Mouse (Mus musculus): ENCODE results near the gene Lyst.

The Lyst gene

DNA sequence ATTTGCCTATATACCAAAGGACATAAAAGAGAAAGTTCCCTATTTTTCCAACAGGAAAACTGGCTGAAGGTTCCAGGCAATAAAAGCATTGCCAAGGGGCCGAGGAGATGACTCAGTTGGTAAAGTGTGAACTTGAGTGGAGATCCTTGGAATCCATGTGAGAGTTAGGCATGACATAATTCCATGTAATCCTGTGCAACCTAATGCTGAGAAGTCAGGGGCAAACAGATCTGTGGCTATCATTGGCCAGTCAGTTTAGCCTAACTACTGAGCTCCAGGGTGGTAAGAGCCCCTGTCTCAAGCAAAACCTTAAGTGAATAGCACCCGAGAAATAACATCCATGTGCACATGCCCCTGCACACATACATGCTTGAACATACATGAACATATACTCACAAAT is 17.3 kb upstream of the Lyst start:
- ATAC-seq (ENCODE audit: insufficient number of reproducible peaks, low FRiP score, low TSS enrichment): no peak

DNA sequence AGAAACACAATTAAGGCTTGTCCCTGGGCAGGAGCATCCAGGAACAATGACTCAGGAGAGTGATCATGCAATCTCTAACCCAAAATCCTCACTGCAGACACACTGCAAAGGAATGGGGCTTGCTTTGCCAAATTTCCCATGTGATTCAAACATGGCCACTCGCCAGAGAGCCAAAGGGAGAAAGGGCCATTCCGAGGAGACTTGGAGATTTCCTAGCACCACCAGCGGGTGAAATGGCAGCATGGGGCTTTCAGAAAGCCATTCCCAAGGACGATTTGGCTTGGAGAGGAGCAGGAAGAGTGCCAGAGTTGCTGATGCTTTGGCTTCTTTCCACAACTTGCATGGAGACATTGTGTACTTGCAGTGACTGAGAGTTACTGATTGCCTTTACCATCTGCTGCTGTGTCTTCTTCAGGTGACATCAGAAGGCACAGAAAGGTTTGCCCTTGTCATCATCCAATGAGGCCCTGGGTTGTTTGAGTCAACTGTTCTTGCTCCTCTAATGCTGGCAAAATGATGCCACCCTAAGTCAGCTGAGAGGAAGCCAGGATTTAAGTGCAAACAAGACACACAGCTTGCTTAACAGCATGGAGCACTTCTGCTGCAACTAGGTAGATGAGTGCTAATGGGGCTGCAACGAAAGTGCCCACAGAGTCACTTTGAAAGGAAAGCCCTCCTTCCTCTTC is 16.5 kb upstream of the Lyst start:
- peak; percentile 77 for ATAC-seq (ENCODE audit: insufficient number of reproducible peaks, low FRiP score, low TSS enrichment)

DNA sequence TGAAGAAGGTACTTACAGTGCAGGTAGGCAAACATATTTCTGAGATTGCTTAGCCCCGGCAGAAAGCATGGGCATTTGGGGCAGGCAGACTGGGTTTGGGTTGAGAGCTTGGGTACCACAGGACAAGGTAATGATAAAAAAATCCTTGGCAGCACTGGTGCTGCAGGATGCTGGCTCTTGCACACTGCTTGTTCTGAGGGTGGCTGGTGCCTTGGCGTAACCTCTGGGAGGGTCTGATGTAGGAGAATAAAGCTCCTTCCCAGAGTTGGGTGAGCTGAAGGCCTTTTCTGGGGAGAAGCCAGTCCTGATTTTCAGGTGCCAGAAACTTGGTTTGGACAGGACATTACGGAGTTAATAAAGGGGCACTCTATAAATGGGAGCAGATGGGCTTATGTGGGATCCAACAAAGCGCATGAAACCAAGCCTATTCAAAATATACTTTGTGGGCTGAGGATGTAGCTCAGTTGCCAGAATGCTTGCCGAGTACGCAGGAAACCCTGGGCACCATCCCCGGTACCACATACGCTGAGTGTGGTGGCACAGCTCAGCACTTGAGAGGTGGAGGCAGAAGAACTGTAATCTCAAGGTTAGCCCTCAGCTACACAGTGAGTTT is 15.8 kb upstream of the Lyst start:
- ATAC-seq (ENCODE audit: insufficient number of reproducible peaks, low FRiP score, low TSS enrichment): peak; percentile 80

DNA sequence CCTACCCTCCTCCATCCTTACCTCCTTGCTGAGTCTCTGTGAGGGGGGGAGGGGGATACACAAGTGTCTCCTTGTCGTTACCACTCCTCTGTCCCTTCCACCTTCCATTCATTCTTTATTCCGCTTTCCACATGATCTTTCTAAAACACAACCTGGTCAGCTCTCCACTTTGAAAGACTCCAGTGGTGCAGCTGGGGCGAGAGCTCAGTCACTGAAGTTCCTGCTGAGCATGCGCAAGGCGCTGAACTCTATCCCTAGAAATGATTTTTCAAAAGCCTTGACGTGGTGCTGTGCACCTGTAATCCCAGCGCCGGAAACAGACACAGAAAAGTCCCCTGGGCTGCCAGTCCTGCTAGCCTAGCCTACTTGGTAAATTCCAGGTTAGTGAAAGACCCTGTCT is 15.1 kb upstream of the Lyst start:
- no peak for ATAC-seq (ENCODE audit: insufficient number of reproducible peaks, low FRiP score, low TSS enrichment)

DNA sequence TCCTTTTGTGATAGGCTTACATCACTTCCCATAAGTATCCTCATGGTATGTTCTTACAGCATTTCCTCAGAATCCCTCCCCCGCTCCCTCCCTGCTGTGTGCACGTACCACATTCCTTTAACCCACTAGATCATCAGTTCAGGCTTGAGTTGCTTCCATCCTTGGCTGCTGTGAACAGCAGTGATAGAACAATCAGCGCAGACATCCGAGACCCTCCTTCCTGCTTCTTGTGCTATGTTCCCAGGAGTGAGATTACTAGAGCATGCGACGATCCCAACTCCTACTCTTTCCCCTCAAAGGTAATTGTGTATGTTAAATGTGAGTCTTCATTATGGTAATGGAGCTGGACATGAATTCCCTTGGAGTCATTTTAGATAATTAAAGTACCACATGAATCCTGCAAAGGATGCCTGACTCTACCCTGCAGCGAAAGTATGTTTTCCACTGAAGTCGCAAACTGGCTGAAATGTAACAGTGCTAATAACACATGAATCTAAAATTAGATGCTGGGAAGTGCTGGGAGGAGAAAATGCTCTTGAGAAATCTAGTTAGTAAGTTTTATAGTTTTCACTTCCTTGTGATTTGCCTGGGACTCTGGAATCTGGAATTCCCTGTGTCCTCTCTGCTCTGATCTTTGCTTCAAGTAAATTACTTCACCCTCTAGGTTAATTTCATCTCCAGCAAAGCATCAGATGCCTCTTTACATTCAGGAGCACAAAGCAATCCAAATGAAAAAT is 13.6 kb upstream of the Lyst start:
- ATAC-seq (ENCODE audit: insufficient number of reproducible peaks, low FRiP score, low TSS enrichment): no peak

DNA sequence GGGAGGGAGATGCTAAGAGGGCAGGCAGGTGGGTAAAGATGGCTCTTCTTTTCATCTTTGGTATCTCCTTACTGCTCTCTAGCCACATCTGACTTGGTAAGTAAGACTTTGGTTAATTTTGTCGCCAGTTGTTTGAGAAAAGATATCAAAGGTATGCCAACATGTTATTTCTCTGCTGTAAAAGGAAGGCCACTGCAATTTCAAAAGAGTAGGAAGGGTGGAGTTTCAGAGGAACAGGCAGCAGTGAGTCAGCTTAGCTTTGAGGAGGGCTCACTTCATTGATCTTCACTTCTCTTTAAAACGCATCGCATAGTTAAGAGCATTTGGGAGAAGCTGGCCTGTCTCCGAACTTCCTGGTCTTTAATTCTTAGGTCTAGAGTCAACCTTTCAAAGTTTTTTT is 8.2 kb upstream of the Lyst start:
- ATAC-seq (ENCODE audit: insufficient number of reproducible peaks, low FRiP score, low TSS enrichment): no peak

DNA sequence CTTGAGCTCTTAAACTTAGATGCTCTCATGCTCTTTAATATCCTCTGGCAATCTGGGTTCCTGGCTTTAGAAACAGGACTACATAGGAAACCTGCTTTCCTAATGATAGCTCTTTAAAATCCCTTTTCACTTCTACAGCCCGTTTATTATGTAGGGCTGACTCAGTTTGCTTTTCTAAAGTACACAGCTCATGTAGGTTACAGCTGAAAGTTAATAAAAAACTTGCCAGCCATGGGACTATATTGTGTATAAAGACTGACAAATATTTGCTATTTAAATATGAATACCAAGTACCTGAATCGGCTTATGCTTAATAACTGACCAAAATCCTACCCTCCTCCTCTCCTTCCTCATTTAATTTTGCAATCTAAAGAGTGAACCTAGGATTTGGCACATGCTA is 6.7 kb upstream of the Lyst start:
- no peak for ATAC-seq (ENCODE audit: insufficient number of reproducible peaks, low FRiP score, low TSS enrichment)

DNA sequence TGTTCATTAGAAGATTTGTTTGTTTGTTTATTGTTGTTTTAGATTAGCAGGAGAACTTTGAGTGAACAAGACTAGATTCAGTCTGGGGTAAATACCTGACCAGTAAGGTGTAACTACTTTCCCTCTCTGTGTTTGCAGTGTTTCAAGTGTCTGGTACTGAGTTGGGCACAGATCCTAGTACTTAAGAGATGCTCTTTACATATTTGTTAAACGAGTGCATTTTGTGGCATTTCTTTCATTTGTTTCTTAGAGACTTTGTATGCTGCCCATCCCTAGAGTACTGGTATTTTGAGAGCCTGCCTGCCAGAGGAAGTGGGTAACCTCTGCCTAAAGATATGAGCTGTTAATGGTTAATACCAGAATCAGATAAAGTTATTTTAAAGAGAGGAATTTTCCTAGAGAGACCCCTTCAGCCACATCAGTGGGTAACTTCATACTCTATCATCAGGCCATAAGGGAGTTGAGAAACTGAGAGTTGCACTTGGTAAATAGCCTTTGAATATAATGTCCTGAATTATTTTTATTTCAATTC is 2.5 kb upstream of the Lyst start:
- no peak for ATAC-seq (ENCODE audit: insufficient number of reproducible peaks, low FRiP score, low TSS enrichment)

DNA sequence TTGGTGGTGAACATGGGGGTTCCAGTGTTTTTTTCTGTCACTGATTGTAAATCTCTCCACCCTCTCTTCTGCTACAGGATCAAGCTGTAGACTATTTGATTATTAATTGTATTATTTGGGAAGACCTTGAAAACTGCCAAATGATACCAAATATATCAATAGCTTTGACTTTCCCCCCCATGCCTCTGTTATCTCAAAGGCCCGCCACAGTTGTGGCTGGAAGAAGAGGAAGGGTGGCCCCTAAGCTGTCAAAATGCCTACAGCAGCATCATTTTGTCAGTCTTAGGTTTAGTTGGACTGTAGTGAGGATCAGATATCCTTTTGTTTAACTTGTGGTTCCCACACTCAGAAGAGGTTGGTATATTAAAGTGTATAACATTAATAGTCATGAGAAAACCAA is 1.7 kb upstream of the Lyst start:
- ATAC-seq (ENCODE audit: insufficient number of reproducible peaks, low FRiP score, low TSS enrichment): no peak

DNA sequence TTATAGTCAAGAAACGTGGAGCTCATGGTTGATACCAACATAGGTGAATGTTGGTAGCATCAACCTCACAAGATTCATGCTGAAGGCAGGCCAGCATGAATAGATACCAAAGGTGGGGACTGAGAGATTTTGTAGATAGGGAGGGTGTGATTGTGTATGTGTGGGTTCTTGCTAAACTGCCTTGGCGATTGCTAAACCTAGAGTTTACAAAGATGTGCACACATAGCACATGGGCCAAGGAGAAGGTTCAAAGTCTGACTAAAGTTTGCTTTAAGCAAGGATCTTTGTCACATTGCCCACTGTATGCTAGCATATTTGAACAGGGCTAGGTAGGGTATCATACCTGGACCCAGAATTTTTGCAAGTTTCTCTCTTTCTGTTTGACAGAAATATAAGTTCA is 1.2 kb upstream of the Lyst start:
- ATAC-seq (ENCODE audit: insufficient number of reproducible peaks, low FRiP score, low TSS enrichment): no peak

DNA sequence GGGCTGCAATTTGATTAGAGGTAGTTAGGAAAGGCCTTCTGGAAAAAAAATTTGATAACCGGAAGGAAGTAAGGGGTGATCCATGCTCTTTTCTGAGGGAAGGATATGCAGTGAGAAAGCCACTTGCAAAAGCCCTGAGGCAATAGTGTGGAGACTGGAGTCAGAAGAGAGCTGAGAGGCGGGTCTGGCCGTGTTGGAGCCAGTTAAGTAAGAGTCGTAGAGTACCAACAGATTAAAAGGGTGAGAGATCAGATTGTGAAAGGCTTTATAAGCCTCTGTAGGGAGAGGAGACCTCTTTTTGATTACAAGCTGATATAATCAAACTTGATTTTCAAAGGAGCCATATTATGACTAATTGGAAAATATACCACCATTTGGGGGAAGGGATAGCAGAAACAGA is 1.7 kb downstream of the Lyst start:
- ATAC-seq (ENCODE audit: insufficient number of reproducible peaks, low FRiP score, low TSS enrichment): no peak

DNA sequence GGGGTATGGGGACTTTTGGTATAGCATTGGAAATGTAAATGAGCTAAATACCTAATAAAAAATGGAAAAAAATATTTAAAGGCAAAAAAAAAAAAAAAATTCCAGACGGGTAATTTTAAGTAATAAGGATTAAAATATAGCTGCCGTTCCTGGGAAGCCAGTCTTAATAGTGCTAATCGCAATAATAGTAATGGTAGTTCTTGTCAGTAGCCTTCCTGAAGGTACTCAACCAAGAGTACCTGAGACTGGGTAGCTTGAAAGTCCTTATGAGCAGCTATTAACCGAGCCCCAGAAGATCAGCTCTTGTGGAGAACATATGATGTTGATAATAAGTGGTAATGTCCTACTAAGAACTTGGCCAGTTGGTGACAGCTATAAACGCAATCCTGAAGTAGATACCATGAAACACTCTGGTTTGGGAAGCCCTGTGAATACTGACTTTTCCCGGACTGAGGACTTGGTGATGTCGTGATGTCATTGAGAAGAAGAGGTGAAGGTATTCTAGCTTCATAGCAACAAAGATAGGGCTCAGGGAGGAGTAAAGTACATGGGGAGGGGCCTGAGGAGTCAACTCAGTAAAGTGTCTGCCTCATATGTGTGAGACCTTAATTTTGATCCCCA is 6.3 kb downstream of the Lyst start:
- no peak for ATAC-seq (ENCODE audit: insufficient number of reproducible peaks, low FRiP score, low TSS enrichment)

DNA sequence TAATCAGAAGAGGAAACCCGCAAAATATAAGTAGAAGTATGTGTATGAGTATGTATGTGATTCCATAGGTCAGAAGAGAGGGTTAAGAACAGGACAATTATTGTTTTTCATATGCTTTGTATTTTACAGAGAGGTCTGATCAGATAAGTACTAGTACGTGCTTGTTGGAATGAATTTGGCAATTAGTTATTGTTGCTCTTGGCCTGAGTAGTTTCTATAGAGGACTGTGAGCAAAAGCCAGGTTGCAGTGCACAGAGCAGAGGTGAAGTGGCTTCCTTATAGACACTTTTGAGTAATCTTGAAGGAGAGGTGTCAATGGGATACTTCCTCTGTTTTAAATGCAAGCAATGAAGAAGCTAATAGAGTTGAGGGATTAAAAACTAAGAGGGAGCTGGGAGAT is 7.7 kb downstream of the Lyst start:
- no peak for ATAC-seq (ENCODE audit: insufficient number of reproducible peaks, low FRiP score, low TSS enrichment)

DNA sequence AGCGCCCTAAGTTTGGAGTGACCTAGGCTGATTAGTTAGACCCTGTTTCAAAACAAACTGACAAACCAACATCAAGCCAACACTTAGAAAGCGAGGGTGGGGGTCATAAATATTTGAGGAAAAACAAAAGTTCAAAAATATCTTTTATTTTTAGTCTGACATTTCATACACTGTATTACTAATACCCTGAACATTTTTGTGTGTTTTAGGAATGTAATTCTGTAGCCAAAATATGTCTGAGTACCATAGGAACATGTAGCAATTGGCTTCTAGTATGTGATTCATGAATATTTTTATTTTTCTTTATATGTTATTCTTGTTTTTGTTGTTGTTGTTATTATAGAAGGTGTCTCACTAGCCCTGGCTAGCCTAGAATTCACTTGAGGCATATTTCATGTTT is 11.2 kb downstream of the Lyst start:
- ATAC-seq (ENCODE audit: insufficient number of reproducible peaks, low FRiP score, low TSS enrichment): no peak

DNA sequence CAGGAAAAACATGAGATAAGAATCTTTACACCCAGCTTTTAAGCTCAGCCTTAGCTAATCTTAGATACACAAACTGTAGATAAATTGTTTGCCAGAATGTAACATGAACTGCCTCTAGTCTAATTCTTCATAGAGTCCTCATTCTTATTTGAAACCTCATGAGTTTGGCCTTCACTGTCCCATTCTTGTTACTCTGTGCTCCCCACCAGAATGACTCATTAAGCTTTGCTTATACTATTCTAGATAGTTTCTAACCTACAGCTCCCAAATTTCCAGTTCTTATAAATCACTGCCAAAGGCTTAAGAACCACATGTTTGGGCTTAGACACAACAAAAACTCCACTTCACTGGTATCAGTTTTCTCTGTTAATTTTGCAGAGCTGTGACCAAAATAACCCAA is 16.0 kb downstream of the Lyst start:
- ATAC-seq (ENCODE audit: insufficient number of reproducible peaks, low FRiP score, low TSS enrichment): no peak

DNA sequence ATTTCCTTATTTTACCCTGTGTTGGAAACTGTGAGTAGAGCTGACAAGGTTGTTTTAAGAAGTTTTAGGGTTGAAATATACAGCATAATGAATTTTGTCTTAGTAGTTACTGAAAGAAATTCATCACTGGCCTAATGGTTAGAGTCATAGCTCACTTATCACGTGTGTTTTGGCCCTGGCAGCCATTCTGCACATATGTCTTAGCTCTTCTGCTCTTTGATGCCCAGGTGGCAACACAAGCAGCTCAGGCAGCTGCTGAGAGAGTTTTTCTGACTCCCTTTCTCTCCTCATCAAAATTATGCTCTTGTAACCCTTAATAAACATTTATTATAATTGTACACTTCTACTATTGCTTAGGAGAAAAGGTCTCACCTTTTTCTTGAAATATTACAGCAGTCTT is 18.1 kb downstream of the Lyst start:
- no peak for ATAC-seq (ENCODE audit: insufficient number of reproducible peaks, low FRiP score, low TSS enrichment)

DNA sequence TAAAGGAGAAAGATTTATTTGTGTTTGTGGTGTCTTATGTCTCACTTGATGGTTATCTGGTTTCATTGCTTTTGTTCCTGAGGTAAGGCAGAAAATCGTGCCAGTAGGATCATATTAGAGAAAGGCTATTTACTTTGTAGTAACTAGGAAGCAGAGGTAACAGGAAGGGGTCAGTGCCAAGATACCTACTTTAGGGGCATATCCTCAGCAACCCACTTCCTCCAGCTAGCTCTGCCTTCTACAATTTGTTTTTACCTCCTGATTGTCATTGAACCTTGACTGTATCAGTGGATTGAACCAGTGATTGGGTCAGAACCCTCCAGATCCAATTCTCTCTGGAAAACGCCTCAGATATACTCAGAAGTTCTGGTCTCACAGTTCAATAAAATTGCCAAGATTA is 19.5 kb downstream of the Lyst start:
- ATAC-seq (ENCODE audit: insufficient number of reproducible peaks, low FRiP score, low TSS enrichment): no peak

DNA sequence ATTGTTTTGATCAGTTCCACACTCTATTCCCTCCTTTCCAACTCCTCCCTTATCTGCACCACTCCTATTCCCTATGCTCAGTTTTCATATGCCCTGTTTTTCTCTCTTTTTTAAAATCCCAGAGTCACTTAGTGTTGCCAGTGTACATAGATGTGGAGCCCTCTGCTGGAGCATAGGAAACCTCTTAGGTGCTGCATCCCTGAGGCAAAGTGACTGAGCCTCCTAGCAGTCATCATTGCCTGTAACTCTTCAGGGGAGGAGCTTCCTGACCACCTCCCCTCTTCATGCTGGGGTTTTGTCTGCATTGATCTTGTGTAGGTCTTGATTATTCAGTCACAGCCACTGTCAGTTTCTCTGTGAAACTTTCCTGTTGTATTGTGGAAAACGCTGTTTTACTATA is 22.7 kb downstream of the Lyst start:
- ATAC-seq (ENCODE audit: insufficient number of reproducible peaks, low FRiP score, low TSS enrichment): peak; percentile 82

DNA sequence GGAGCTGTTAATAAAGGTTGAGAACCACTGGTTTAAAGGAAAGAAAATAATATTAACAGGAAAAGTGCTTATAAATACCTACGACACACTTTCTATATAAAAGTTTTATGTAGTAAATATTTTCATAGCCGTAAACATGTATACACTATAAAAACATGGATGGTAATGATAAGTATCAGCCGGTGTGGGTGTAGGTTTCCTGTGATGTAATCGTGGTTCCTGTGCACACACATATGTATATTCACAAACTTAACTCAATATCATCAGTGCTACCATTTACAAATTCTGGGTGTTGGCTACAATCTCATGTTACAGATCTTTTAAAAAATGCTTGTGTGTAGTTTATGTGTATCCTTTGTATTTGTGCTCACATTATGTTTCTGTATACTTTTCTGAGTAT is 24.0 kb downstream of the Lyst start:
- ATAC-seq (ENCODE audit: insufficient number of reproducible peaks, low FRiP score, low TSS enrichment): no peak

DNA sequence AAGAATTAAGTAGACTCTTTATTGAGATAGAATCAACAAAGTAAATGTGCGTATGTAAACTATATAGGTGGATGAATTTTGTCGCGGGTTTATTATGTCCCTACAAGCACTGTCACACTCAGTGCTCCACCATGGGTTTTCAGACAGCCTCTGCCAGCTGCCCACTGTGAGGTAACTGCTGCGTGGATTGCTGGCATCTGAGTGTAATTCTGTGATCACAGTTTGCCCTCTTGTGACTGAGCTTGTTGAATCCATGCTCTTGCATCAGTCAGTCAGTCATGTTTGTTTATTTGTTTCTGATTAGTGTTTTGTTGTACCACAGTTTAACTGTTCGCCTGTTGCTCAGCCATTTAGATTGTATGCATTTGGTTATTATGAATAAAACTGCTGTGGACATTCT is 31.3 kb downstream of the Lyst start:
- ATAC-seq (ENCODE audit: insufficient number of reproducible peaks, low FRiP score, low TSS enrichment): peak; percentile 92

DNA sequence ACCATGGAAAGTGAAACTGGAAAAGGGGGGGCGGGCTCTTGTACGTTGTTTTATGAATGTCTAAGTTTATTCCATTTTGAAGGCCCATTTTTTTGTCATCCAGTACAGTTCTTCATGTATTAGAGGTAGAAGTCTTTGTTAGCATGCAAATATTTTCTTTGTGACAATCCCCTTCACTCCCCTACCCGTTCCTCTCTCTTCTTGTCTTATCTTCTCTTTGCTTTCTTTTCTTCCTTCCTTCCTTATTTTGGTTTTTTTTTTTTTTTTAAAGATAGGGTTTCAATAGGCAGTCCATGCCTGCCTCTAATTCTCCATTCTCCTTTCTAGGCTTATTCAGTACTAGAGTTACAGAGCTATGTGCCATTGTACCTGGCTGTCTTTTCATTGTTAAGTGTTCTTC is 32.4 kb downstream of the Lyst start:
- no peak for ATAC-seq (ENCODE audit: insufficient number of reproducible peaks, low FRiP score, low TSS enrichment)
